Mouse (Mus musculus): ENCODE measurements around the gene S1pr5.

Gene S1pr5

DNA sequence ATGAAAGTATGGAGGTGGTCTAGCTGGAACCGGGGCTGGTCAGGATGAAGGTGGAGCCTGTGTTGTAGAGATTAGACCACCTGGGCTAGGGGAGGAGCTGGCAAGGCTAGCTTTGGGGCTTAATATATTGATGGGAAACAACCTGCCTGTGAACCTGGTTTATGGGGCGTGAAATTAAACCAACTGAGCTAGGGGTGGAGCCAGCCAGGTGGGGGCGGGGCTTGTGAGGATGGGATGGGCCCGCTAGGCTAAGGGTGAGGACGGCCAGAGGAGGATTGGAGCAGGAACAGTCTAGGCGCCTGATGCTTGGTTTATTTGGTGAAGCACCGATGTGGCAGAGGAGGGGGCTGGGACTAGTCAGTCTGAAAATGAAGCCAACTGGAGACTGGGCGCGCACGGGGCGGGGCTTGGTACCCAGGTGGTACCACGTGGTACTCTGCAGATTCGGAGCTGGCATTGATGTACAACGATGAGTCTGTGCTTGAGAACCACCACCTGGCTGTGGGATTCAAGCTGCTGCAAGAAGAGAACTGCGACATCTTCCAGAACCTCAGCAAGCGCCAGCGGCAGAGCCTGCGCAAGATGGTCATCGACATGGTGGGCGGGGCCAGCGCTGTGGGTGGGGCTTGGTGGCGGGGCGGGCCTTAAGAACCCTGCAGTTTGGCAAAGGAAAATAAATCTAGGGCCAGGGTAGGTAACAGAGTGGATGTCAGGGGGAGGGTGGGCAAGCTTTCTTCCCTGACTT lies 43.5 kb downstream of the S1pr5 start:
- DNase-seq (ENCODE audit: low read depth, low spot score) = no peak

DNA sequence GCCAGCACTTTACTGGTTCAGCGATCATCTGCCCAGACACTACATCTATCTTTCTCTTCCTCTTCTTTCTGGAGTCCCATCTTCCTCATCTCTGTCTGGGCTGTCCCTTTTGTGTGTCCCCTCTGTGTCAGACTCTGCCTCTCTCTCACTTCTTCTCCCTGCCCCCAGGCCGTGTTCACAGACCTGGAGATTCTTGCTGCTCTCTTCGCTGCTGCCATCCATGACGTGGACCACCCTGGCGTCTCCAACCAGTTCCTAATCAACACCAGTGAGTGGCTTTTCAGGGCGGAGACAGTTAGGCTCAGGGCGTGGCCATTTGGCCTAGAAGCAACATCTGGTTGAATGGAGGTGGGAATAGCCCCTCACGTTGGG lies 44.1 kb downstream of the S1pr5 start:
- DNase-seq (ENCODE audit: low read depth, low spot score) = no peak

GRCm38 (mm10) chr9:21198960-21199359 lies 49.3 kb downstream of the S1pr5 start:
- DNase-seq (ENCODE audit: low read depth, low spot score) = no peak

DNA sequence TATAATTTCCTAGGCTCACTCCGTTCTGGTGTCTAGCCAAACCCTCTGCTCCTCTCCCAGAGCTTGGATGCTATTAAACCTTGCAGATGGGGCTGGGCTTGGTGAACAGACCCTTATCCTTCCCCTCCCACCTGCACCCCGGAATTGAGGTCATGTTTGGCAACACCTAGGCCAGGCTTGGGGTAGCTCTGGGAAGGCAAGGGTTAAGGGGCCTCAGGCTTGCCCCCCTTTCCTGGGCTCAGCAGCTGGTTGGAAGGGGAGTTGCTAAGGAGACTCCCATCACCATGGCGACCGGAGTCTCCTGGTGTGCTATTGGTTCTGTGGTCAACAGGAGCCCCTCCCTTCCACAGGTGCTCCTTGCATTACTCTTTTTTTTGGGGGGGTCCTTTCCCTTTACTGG lies 50.3 kb downstream of the S1pr5 start:
- DNase-seq (ENCODE audit: low read depth, low spot score) = no peak

- DNase-seq (ENCODE audit: low read depth, low spot score) = no peak
Observed at GRCm38 (mm10) chr9:21196521-21197433, 51.5 kb downstream of the S1pr5 start.

- peak; percentile 32 for DNase-seq (ENCODE audit: low read depth, low spot score)
Observed at GRCm38 (mm10) chr9:21195736-21196505, 52.3 kb downstream of the S1pr5 start.

DNA sequence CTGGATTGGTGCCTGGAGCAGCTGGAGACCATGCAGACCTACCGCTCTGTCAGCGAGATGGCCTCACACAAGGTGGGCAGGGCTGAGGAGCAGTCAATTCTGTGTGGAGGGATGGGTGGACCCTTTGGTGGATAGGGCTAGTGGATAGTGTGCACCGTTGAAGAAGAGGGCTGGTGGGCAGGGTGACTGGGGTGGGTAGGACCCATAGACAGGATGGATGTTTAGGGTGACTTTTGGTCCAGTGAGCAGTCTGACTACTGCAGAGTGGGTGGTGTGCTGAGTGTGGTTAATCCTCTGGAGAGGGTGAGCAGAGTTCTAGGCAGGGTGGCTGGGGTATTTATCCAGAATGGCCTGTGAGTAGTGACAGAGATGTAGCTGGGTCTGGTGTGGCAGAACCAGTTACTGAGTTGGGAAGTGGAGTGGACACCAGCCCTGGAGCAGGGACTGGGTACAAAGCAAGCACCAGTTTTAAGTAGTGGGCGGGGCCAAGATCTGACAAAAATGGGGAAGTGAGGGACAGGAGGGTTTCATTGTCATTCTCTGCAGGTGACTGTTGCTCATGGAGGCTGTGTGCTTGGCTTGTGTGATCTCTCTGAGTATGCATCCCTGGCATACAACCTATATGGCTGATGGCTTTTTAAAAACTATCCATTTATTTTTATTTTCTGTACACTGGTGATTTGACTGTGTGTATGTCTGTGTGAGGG lies 53.3 kb downstream of the S1pr5 start:
- DNase-seq (ENCODE audit: low read depth, low spot score) = no peak

DNA sequence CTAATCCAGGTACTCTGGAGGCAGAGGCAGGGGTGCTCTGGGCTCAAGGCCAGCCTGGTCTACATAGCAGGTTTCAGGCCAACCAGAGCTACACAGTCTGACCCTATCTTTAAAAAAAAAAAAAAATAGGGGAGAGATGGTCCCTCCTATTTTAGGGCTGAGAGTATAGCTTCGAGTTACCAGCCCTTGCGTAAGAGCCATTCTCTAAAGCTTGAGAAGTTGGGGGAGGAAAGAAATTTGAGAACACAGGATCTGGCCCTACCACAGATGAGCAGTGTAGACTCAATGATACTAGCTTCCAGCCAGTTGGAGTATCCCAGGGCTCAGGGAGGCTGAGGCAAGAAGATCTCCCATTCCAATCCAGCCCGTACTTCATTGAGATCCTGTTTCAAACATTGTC lies 54.5 kb downstream of the S1pr5 start:
- DNase-seq (ENCODE audit: low read depth, low spot score) = peak; percentile 61

All from 3T3-L1 (cell line).